Mouse (Mus musculus): ENCODE measurements around the gene Myo1e. TPM values are rescaled to one million over a fixed set of nuclear protein-coding genes. Genes with fewer than 3 reads are reported as not detected.
A peak's percentile ranks its signal among the peaks of the same experiment; 100 is the strongest.

Gene Myo1e
- polyA plus RNA-seq, 1 experiment from 2014 or later = 15.2 TPM

DNA sequence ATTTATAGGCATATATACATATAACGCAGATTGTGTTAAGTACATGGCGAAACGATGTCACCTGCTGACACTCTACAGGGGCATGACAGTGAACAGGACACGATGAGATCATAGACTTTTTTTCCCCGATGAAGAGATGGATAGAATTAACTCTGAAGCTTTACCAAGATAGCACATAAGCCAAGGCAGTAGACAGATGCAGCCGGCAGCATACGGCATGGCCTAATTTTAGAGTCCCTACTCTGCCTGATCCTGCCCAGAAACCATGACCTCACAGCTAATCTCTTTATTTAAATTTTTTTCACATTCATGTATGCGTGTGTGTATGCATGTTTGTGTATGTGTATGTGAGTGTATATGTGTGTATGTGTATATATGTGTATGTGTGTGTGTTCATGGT, 9.2 kb upstream of the Myo1e start:
- Histone ChIP-seq H3K9me3 (replicated peaks) (0 out of 2 replicates have a peak, but pooled peaks cover 4% of the 10 kb centered on the region), H3K4me2 (no peak overlapping the region), H3K36me3 (no peaks in the 10 kb centered on the region), H3K4me1 (replicated peaks) (peaks cover 6% of the 10 kb centered on the region; the same call in 1 of the 2 replicates), H3K27ac (ENCODE audit: poor library complexity, severe bottlenecking) (no peak overlapping the region), H3K9ac (no peak overlapping the region), H3K27me3 (replicated peaks) (no peaks in the 10 kb centered on the region), H3K4me3 (no peak overlapping the region)
- no peak for ATAC-seq (ENCODE audit: insufficient number of reproducible peaks, low FRiP score)
- WGBS = 51% methylated on average over 8 of the region's 8 CpGs

DNA sequence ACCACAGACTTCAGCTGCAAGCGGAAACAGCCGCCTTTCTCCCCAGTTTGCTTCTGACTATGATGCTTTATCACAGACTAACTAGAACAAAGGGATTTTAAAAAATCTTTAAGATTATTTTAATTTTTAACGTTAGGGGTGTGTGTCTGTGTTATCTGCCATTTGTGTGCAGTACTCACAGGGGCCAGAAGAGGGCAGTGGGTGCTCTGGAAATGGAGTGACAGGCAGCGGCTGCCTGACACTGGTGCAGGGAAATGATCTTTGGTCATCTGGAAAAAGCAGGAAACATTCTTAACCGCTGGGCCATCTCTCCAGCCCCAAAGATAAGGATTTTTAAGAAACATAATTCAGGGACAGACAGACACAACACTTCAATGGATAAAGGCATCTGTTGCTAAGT, 4.4 kb upstream of the Myo1e start:
- Histone ChIP-seq H3K36me3 (no peaks in the 10 kb centered on the region), H3K9ac (no peak overlapping the region), H3K9me3 (replicated peaks) (0 out of 2 replicates have a peak, but pooled peaks cover 4% of the 10 kb centered on the region), H3K27ac (ENCODE audit: poor library complexity, severe bottlenecking) (no peak overlapping the region), H3K4me1 (replicated peaks) (no peaks in the 10 kb centered on the region), H3K4me2 (no peak overlapping the region), H3K4me3 (no peak overlapping the region), H3K27me3 (replicated peaks) (no peaks in the 10 kb centered on the region)
- 58% methylated on average over 5 of the region's 5 CpGs for WGBS
- ATAC-seq (ENCODE audit: insufficient number of reproducible peaks, low FRiP score) = no peak

DNA sequence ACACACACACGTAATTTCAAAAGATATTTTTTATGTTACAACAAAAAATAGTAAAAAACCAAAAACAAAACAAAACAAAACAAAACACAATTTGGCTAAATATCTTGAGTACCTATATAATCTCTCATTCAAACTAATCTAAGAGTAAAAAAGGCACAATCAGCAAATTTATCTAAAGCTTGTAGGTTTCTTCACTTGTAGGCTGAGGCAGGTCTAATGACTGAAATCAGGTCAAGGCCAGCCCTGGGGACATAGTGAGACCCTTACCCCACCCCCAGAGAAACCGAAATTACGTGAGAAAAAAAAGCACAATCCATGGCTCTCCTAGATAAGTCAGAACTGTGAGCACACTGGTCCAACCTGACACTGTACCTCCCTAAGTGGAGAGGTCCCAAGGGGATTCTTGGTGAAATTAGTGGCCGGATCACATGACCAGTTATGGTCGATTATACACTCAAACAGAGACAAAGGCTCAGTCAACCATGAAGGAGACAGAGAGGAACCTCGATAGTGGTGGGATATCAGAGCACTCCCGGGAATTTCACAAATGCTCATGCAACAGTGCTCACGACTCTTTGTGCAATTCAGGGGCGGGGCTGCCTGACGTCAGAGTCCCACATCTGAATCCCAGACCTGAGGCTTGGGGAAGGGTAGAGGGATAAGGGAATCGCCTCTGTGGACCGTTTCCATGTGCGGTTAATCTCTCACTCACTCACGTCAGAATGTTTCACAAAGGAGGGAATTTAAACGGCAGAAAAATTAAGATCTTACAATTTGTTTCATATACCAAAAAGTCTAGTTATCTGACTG, 3.7 kb upstream of the Myo1e start:
- Histone ChIP-seq H3K27ac (ENCODE audit: poor library complexity, severe bottlenecking) (no peak overlapping the region), H3K4me1 (replicated peaks) (no peaks in the 10 kb centered on the region), H3K9me3 (replicated peaks) (0 out of 2 replicates have a peak, but pooled peaks cover 4% of the 10 kb centered on the region), H3K36me3 (no peaks in the 10 kb centered on the region), H3K9ac (no peak overlapping the region), H3K4me3 (no peak overlapping the region), H3K4me2 (no peak overlapping the region), H3K27me3 (replicated peaks) (no peaks in the 10 kb centered on the region)
- ATAC-seq (ENCODE audit: insufficient number of reproducible peaks, low FRiP score) = no peak
- WGBS = 66% methylated on average over 15 of the region's 15 CpGs

DNA sequence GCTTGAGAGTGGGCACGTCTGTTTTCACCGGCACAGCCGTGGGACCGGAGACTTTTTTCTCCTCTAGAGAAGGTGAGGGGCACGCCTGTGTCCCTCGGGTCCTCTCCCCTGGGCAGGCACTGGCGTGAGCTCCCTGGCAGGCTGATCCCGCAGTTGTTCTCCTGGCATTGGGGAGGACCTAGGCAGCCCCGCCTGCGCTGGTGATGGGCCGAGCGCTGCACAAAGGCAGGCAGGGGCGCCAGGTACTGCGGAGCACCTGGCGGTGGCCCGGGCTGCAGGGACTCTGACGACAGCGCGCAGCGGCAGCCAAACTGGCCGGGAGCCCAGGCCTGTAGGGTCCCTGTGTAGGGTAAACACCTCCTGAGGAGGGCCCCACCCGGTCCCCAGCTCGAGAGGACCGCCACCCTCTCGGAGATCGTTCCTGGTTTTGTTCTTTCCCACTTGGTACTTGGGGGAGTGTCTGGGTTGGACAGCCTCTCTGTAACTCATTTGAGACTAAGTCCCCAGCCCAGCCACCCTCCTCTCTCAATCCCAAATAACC, 901 bp downstream of the Myo1e start:
- peaks cover 7% of the 10 kb centered on the region for H3K4me1 ChIP-seq (replicated peaks)
- peak overlapping the region; percentile 96 for H3K27ac ChIP-seq (ENCODE audit: poor library complexity, severe bottlenecking)
- peak overlapping the region; percentile 79 for H3K4me3 ChIP-seq
- no peaks in the 10 kb centered on the region for H3K27me3 ChIP-seq (replicated peaks)
- no peaks in the 10 kb centered on the region for H3K9me3 ChIP-seq (replicated peaks)
- peak; percentile 24; the same call in 1 of the 2 replicates for ATAC-seq (ENCODE audit: insufficient number of reproducible peaks, low FRiP score)
- H3K4me2 ChIP-seq = peak overlapping the region; percentile 98
- under 1% methylated on average over 26 of the region's 26 CpGs for whole genome bisulfite sequencing
- H3K9ac ChIP-seq = peak overlapping the region; percentile 93
- no peaks in the 10 kb centered on the region for H3K36me3 ChIP-seq

DNA sequence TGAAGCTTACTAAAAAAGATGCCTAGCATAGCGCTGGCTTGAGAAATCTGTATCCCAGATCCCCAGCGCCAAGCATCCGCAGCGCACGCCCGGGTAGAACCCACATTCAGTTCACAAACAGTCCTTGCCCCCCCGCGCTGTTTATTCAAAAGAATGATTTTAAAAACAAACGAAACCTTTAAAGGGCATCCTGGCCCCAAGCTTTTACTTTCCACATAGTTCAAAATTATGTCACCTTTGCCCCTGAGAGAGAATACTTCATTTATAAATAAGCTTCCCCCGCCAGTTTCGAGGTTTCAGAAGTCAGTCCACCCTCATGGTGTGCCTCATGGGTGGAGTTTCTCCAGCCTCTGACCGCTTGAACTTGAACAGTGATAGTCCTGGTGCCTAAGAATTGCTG, 1.6 kb downstream of the Myo1e start:
- peaks cover 7% of the 10 kb centered on the region for H3K4me1 ChIP-seq (replicated peaks)
- H3K27ac ChIP-seq (ENCODE audit: poor library complexity, severe bottlenecking) = no peak overlapping the region
- H3K4me3 ChIP-seq = peak overlapping the region; percentile 79
- H3K36me3 ChIP-seq = no peaks in the 10 kb centered on the region
- H3K9me3 ChIP-seq (replicated peaks) = no peaks in the 10 kb centered on the region
- peak overlapping the region; percentile 93 for H3K9ac ChIP-seq
- ATAC-seq (ENCODE audit: insufficient number of reproducible peaks, low FRiP score) = no peak
- H3K27me3 ChIP-seq (replicated peaks) = no peaks in the 10 kb centered on the region
- 17% methylated on average over 12 of the region's 12 CpGs for WGBS
- peak overlapping the region; percentile 98 for H3K4me2 ChIP-seq

DNA sequence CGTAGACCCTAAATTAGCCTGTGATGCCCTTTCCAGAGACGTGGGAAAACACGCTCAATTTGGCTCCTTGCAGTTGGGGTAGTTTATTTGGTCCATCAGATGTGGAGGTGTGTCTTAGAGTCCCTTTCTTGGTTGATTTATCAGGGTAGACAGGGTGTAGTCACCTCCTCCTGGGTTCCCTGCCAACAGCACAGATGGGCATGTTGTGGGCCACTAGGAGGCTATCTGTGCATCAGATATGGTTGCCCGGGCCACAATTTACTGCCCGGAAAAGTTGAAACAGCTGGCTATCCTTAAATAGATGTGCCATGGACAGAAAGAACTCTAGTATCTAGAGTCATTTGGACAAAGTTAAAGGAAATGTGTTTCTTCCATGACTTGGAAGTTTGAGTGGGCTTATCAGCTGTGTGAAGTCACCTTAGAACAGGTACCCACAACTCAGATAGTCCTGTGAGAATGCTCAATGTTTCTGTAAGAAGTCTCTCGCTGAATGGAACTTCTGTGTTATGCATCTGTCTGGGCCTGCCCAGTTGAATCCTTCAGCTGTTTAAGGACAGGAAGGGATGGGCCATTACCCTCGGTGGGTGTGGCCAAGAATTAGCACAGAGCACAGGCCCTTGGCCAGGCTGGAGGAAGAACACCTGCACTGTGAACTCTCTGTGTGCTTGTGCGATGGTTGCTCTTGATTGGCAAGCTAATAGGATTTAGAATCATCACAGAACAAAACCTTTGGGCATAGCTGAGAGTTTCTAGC, 2.3 kb downstream of the Myo1e start:
- H3K4me3 ChIP-seq = no peak overlapping the region
- H3K4me2 ChIP-seq = peak overlapping the region; percentile 98; the same call in 1 of the 2 replicates
- no peaks in the 10 kb centered on the region for H3K36me3 ChIP-seq
- no peak overlapping the region for H3K9ac ChIP-seq
- WGBS = 76% methylated on average over 8 of the region's 8 CpGs
- no peak overlapping the region for H3K27ac ChIP-seq (ENCODE audit: poor library complexity, severe bottlenecking)
- no peaks in the 10 kb centered on the region for H3K27me3 ChIP-seq (replicated peaks)
- no peak for ATAC-seq (ENCODE audit: insufficient number of reproducible peaks, low FRiP score)
- H3K4me1 ChIP-seq (replicated peaks) = peaks cover 7% of the 10 kb centered on the region
- H3K9me3 ChIP-seq (replicated peaks) = no peaks in the 10 kb centered on the region

DNA sequence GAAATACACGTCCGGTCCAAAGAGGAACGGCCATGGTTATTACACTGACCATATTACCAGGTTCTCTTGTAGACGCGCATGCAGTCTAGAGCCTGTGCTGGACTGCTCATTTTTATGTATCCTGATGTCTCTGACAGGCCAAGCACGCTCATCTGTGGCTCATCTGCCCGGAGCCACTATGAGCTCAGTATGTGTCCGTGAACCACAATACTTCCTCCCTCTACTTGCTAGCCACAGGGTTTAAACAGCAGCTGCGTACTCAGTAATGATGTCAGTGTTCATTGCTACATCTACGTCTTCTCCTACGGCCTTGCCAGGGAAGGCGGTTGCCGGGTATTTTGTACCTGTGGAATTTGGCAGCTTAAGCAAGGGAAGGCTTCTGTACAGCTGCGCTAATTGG, 4.5 kb downstream of the Myo1e start:
- WGBS = 86% methylated on average over 14 of the region's 14 CpGs
- H3K9ac ChIP-seq = no peak overlapping the region
- H3K9me3 ChIP-seq (replicated peaks) = no peaks in the 10 kb centered on the region
- H3K4me1 ChIP-seq (replicated peaks) = peaks cover 7% of the 10 kb centered on the region
- ATAC-seq (ENCODE audit: insufficient number of reproducible peaks, low FRiP score) = no peak
- no peak overlapping the region for H3K4me3 ChIP-seq
- no peak overlapping the region for H3K27ac ChIP-seq (ENCODE audit: poor library complexity, severe bottlenecking)
- no peaks in the 10 kb centered on the region for H3K27me3 ChIP-seq (replicated peaks)
- no peak overlapping the region for H3K4me2 ChIP-seq
- no peaks in the 10 kb centered on the region for H3K36me3 ChIP-seq

DNA sequence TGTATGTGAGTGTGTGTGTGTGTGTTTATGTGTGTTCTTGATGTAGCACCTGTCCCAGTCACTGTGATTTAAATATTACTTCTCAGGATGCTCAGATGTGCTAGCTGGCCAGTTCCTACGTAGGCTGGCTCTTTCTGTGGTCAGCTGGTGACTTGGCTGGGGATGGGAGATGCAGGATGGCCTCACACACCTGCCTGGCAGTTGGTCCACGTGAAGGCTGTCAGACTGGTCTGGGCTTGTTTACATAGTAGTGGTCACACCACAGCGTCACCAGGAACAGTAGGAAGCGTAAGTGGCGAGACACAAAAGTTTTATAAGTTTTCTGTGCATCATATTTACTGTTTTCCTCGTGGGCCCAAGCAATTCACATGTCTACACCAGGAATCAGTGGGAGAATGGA, 9.4 kb downstream of the Myo1e start:
- Histone ChIP-seq H3K36me3 (no peaks in the 10 kb centered on the region), H3K27ac (ENCODE audit: poor library complexity, severe bottlenecking) (no peak overlapping the region), H3K9me3 (replicated peaks) (no peaks in the 10 kb centered on the region), H3K9ac (no peak overlapping the region), H3K27me3 (replicated peaks) (no peaks in the 10 kb centered on the region), H3K4me3 (no peak overlapping the region), H3K4me2 (no peak overlapping the region), H3K4me1 (replicated peaks) (peaks cover 22% of the 10 kb centered on the region)
- ATAC-seq (ENCODE audit: insufficient number of reproducible peaks, low FRiP score) = no peak
- 78% methylated on average over 6 of the region's 6 CpGs for WGBS

DNA sequence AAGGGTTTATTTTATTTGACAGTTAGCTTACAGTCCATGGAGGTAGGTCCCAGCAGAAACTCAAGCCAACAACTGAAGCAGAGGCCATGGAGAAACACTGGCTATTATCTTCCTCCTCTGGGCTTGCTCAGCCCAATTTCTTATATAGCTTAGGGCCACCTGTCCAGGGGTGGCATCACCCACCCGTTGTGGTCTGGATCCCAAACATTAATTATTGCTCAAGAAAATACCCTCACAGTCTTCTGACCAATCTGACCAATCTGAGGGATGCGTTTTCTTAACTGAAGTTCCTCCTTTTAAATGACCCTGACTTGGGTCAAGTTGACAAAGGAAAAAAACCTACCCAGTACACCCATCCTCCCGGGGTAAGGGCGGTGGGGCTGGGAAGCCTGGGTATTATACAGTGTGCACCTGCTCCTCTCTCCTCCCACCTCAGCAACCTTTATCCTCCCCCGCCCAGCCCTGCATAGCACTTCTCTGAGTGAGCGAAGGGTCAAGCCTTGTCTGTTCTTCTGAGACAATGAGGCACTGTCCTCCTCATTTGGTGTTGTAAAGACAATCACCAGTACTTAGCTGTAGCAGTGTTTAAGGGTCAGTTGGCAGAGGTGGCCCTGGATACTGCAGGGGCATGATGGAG, 12.3 kb downstream of the Myo1e start:
- Histone ChIP-seq H3K27me3 (replicated peaks) (no peaks in the 10 kb centered on the region), H3K36me3 (no peaks in the 10 kb centered on the region), H3K4me1 (replicated peaks) (peaks cover 39% of the 10 kb centered on the region), H3K4me3 (no peak overlapping the region), H3K4me2 (no peak overlapping the region), H3K9ac (no peak overlapping the region), H3K27ac (ENCODE audit: poor library complexity, severe bottlenecking) (no peak overlapping the region), H3K9me3 (replicated peaks) (no peaks in the 10 kb centered on the region)
- no peak for ATAC-seq (ENCODE audit: insufficient number of reproducible peaks, low FRiP score)
- 77% methylated on average over 6 of the region's 6 CpGs for WGBS

DNA sequence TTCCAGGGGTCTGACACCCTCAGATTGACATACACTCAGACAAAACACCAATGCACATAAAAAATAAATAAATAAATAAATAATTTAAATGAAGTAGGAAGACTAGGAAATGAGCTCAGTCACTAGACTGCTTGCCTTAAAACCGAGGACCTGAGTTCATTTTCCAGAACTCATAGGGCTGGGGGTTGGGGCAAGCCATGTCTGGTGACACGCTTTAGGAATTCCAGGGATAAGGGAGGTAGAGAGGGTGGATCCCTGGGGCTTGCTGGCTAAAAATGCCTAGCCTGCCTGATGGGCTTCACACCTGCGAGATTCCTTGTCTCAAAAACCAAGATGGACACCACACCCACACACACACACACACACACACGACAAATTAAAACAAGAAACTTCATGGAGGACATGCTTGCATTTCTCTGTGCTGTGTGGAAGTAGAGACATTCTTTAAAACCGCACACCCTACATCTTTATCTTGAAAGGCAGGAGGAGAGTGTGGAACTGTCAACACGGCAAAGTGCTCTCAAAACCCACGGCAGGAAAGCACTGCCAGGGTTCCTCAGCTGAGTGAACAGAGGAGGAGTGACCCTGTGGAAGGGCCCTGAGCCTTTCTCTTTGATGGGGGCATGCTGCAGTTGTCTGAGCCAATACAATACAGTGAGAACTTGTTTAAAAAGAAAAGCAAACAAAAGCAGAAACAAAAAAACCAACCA, 13.5 kb downstream of the Myo1e start:
- Histone ChIP-seq H3K9me3 (replicated peaks) (no peaks in the 10 kb centered on the region), H3K4me1 (replicated peaks) (peaks cover 40% of the 10 kb centered on the region), H3K4me2 (peak overlapping the region; percentile 17), H3K36me3 (no peaks in the 10 kb centered on the region), H3K27me3 (replicated peaks) (no peaks in the 10 kb centered on the region), H3K9ac (no peak overlapping the region), H3K4me3 (no peak overlapping the region), H3K27ac (ENCODE audit: poor library complexity, severe bottlenecking) (peak overlapping the region; percentile 33)
- ATAC-seq (ENCODE audit: insufficient number of reproducible peaks, low FRiP score) = no peak
- WGBS = 15% methylated on average over 7 of the region's 7 CpGs

All from heart, embryonic 12.5 days (tissue).